Mouse (Mus musculus): ENCODE results near the gene Col16a1.
A peak's percentile ranks its signal among the peaks of the same experiment; 100 is the strongest.

Gene Col16a1

GRCm38 (mm10) chr4:130047331-130048202 is at the start of gene Col16a1:
TSS of gene Col16a1 (plus strand) at chr4:130047840.
- DNase-seq (ENCODE audit: low read depth, low spot score): peak; percentile 67

GRCm38 (mm10) chr4:129998124-129998523 is 49.5 kb upstream of the Col16a1 start:
- DNase-seq (ENCODE audit: low read depth, low spot score): peak; percentile 86

GRCm38 (mm10) chr4:130001710-130002109 is 45.9 kb upstream of the Col16a1 start:
- DNase-seq (ENCODE audit: low read depth, low spot score): peak; percentile 62

GRCm38 (mm10) chr4:130002157-130002556 is 45.5 kb upstream of the Col16a1 start:
- DNase-seq (ENCODE audit: low read depth, low spot score): peak; percentile 78

GRCm38 (mm10) chr4:130005593-130005992 is 42.0 kb upstream of the Col16a1 start:
- DNase-seq (ENCODE audit: low read depth, low spot score): peak; percentile 53

- DNase-seq (ENCODE audit: low read depth, low spot score): no peak
Measured at GRCm38 (mm10) chr4:130006533-130006932, 41.1 kb upstream of the Col16a1 start.

GRCm38 (mm10) chr4:130009043-130009442 is 38.6 kb upstream of the Col16a1 start:
- no peak for DNase-seq (ENCODE audit: low read depth, low spot score)

- DNase-seq (ENCODE audit: low read depth, low spot score): no peak
Measured at GRCm38 (mm10) chr4:130010723-130011122, 36.9 kb upstream of the Col16a1 start.

- DNase-seq (ENCODE audit: low read depth, low spot score): no peak
Measured at GRCm38 (mm10) chr4:130012234-130012633, 35.4 kb upstream of the Col16a1 start.

GRCm38 (mm10) chr4:130013111-130013510 is 34.5 kb upstream of the Col16a1 start:
- peak; percentile 85 for DNase-seq (ENCODE audit: low read depth, low spot score)

- DNase-seq (ENCODE audit: low read depth, low spot score): no peak
Measured at GRCm38 (mm10) chr4:130016010-130016409, 31.6 kb upstream of the Col16a1 start.

GRCm38 (mm10) chr4:130017036-130017674 is 30.5 kb upstream of the Col16a1 start:
- DNase-seq (ENCODE audit: low read depth, low spot score): no peak

GRCm38 (mm10) chr4:130022952-130023351 is 24.7 kb upstream of the Col16a1 start:
- DNase-seq (ENCODE audit: low read depth, low spot score): no peak

- DNase-seq (ENCODE audit: low read depth, low spot score): peak; percentile 81
Measured at GRCm38 (mm10) chr4:130023511-130024231, 24.0 kb upstream of the Col16a1 start.

- no peak for DNase-seq (ENCODE audit: low read depth, low spot score)
Measured at GRCm38 (mm10) chr4:130025544-130025943, 22.1 kb upstream of the Col16a1 start.

GRCm38 (mm10) chr4:130031146-130031545 is 16.5 kb upstream of the Col16a1 start:
- no peak for DNase-seq (ENCODE audit: low read depth, low spot score)

GRCm38 (mm10) chr4:130033496-130033895 is 14.1 kb upstream of the Col16a1 start:
- DNase-seq (ENCODE audit: low read depth, low spot score): no peak

- DNase-seq (ENCODE audit: low read depth, low spot score): peak; percentile 63
Measured at GRCm38 (mm10) chr4:130036112-130036511, 11.5 kb upstream of the Col16a1 start.

- peak; percentile 87 for DNase-seq (ENCODE audit: low read depth, low spot score)
Measured at GRCm38 (mm10) chr4:130036573-130037401, 10.9 kb upstream of the Col16a1 start.

GRCm38 (mm10) chr4:130039351-130039750 is 8.3 kb upstream of the Col16a1 start:
- peak; percentile 47 for DNase-seq (ENCODE audit: low read depth, low spot score)

- DNase-seq (ENCODE audit: low read depth, low spot score): no peak
Measured at GRCm38 (mm10) chr4:130041076-130041475, 6.6 kb upstream of the Col16a1 start.

Measured in brain, adult 2 months (tissue).